Mouse (Mus musculus) intestine, embryonic 15.5 days (tissue): ENCODE data around the gene Gm7257. TPM values are rescaled to one million over a fixed set of nuclear protein-coding genes. Genes with fewer than 3 reads are reported as not detected.

Experiments
- ATAC-seq: fragments of 200-750 bp; cut with Nextera tagmentation; 2 replicates; pipeline ENCODE4 v1.8.0; 2017; ENCODE audit warnings: moderate TSS enrichment, moderate library complexity
- H3K27ac ChIP-seq: fragments of 300-500 bp; sonication (generic); 2 replicates; pipeline ENCODE4 v1.5.1; 2015; ENCODE audit warnings: mild to moderate bottlenecking, inconsistent platforms
- H3K27me3 ChIP-seq: fragments of 300-500 bp; sonication (generic); replicated peaks from 2 replicates; pipeline ENCODE4 v1.6.1; 2015; ENCODE audit warnings: inconsistent platforms
- H3K36me3 ChIP-seq: fragments of 300-500 bp; sonication (generic); 2 replicates; pipeline ENCODE4 v1.6.1; 2015; ENCODE audit warnings: inconsistent platforms
- H3K4me1 ChIP-seq: fragments of 300-500 bp; sonication (generic); replicated peaks from 2 replicates; pipeline ENCODE4 v1.6.1; 2015; ENCODE audit warnings: inconsistent platforms
- H3K4me2 ChIP-seq: fragments of 300-500 bp; sonication (generic); replicated peaks from 2 replicates; pipeline ENCODE4 v1.6.1; 2015; ENCODE audit warnings: mild to moderate bottlenecking, inconsistent platforms
- H3K4me3 ChIP-seq: fragments of 300-500 bp; sonication (generic); replicated peaks from 2 replicates; pipeline ENCODE4 v1.5.1; 2015; ENCODE audit warnings: inconsistent platforms
- H3K9ac ChIP-seq: fragments of 300-500 bp; sonication (generic); 2 replicates; pipeline ENCODE4 v1.6.1; 2015; ENCODE audit warnings: inconsistent platforms
- H3K9me3 ChIP-seq: fragments of 300-500 bp; sonication (generic); 2 replicates; pipeline ENCODE4 v1.6.1; 2016; ENCODE audit warnings: inconsistent platforms
- WGBS: fragments of 180-500 bp; shearing (Covaris S2); methylation state at CpG from one replicate; pipeline ENCODE4 v1.1.7; 2015; 5-methylcytosine and 5-hydroxymethylcytosine counted together
- polyA plus RNA-seq: library from polyadenylated mRNA; unstranded; fragments of >200 nt; fragmentation: Nextera tagmentation; extraction: Ambion mirVana; gene quantifications from 2 replicates; pipeline ENCODE4 v1.2.1, GENCODE M21; 2015

Gm7257 gene
- not detected in 2 replicates for polyA plus RNA-seq

DNA sequence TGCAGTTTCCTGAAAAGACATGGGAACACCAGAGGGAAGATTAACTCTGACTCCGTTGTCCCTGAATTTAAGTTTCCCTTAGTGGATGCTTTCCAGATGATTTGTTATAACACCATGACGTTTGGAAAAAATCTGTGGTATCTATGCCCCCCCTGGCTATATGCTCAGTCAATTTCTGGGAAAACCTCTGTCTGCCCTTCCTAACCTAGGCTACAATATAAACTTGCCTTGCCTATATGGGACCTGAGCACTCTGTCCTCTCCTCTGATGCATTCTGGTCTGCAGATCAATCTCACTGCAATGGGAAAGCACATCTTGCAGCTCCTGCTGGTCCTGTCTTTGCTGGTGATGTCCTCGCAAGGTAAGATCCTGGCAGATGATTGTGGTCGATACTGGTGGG, at the start of gene Gm7257:
Gene Gm7257 (plus strand): TSS at position 301 of the 400 bp plus-strand sequence.
- Histone ChIP-seq H3K4me2 (no peak within 1 kb of the TSS), H3K4me3 (no peak within 1 kb of the TSS), H3K9me3 (no peaks in the 10 kb centered on the region), H3K4me1 (no peaks in the 10 kb centered on the region), H3K9ac (no peak within 1 kb of the TSS), H3K27ac (no peak within 1 kb of the TSS), H3K27me3 (no peaks in the 10 kb centered on the region), H3K36me3 (no peaks in the 10 kb centered on the region)
- no peak for ATAC-seq
- 76% methylated on average over 4 of the region's 4 CpGs for WGBS

DNA sequence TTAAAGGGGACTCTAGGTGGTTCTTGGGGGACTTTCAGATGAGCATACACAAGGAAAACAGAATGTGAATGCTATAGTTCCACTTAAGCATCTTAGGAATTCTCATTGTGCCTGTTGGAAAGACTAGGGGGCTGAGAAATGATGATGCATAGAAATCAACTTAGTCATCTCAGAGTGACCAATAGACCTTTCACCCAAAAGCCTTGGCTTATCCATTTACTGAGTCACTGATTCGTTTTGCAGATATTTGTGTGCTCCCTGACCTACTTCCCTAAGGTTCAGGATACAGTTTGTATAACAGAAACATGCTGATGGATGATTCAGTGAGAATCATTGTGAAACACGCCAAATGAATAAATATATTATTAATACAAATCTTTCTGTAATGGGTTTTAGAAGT, 28.7 kb upstream of the Gm7257 start:
- H3K9me3 ChIP-seq, result no peaks in the 10 kb centered on the region
- H3K36me3 ChIP-seq, result no peaks in the 10 kb centered on the region
- no peaks in the 10 kb centered on the region for H3K27me3 ChIP-seq
- H3K9ac ChIP-seq, result no peak overlapping the region
- WGBS, result 50% methylated on average over 2 of the region's 2 CpGs
- no peak overlapping the region for H3K4me3 ChIP-seq
- ATAC-seq, result no peak
- no peak overlapping the region for H3K27ac ChIP-seq
- H3K4me2 ChIP-seq, result no peak overlapping the region
- no peaks in the 10 kb centered on the region for H3K4me1 ChIP-seq

DNA sequence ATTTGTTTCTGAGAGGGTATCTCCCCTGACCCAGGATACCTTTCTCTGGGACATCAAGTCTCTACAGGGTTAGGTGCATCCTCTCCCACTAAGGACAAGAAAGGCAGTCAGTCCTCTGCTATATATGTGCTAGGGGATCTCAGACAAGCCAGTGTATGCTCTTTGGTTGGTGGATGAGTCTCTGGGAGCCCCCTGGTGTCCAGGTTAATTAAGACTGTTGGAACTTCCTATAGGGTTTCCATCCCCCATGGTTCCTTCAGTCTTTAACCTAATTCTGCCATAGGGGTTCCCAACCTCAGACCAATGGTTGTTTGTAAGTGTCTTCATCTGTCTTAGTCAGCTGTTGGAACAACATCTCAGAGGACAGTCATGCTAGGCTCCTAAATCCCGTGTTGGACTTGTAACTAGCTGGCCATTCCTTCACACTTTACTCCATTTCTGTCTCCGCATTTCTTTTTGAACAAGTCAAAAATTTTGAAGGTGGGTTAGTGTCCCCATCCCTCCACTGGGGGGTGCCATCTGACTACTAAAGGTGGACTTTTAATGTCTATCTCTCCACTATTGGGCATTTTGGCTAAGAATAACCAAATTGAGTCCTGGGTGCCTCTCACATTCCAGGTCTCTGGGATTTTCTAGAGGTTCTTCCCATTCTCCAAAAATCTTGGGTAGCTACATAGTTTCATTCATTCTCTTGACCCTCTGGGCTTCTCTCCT, 3.5 kb downstream of the Gm7257 start:
- Histone ChIP-seq H3K27me3 (no peaks in the 10 kb centered on the region), H3K4me3 (no peak overlapping the region), H3K9me3 (no peaks in the 10 kb centered on the region), H3K9ac (no peak overlapping the region), H3K4me2 (no peak overlapping the region), H3K27ac (no peak overlapping the region), H3K4me1 (no peaks in the 10 kb centered on the region), H3K36me3 (no peaks in the 10 kb centered on the region)
- no peak for ATAC-seq
- WGBS, result 43% methylated on average over 2 of the region's 2 CpGs

- Histone ChIP-seq H3K4me1 (no peaks in the 10 kb centered on the region), H3K9me3 (no peaks in the 10 kb centered on the region), H3K27me3 (no peaks in the 10 kb centered on the region), H3K9ac (no peak within 1 kb of the TSS), H3K4me2 (no peak within 1 kb of the TSS), H3K27ac (no peak within 1 kb of the TSS), H3K4me3 (no peak within 1 kb of the TSS), H3K36me3 (no peaks in the 10 kb centered on the region)
- WGBS, result 78% methylated on average over 3 of the region's 3 CpGs
- no peak for ATAC-seq
These were observed 43.7 kb downstream of the Gm7257 start, which contains the start of gene Gm9513 for GRCm38 (mm10) chr9:36475338-36475737. Gene Gm9513, plus strand, starts transcription at chr9:36475638.

Other genes with a start within 250 kb of the Gm7257 start
- not detected in 2 replicates for gene Gm9513, start 43.8 kb downstream of the Gm7257 start, polyA plus RNA-seq
- not detected in 2 replicates for gene Gm5615, start 110.1 kb downstream of the Gm7257 start, polyA plus RNA-seq
- gene Gm17689, start 150.8 kb downstream of the Gm7257 start, polyA plus RNA-seq, result not detected in 2 replicates
- gene A630095E13Rik, start 211.5 kb downstream of the Gm7257 start, polyA plus RNA-seq, result not detected in 2 replicates